Mouse (Mus musculus) gastrocnemius, postnatal 14 days (tissue): Measurements from ENCODE around the gene Rbpms2. TPM values are rescaled to one million over a fixed set of nuclear protein-coding genes. Genes with fewer than 3 reads are reported as not detected.
"Not testable (repeated sequence)": the region's sequence is repeated elsewhere in the genome, so short reads cannot be mapped to it uniquely, and the experiment has no call there.

Experiments used
- DNase-seq: peaks from one replicate; pipeline ENCODE4 v3.0.0; 2021; ENCODE audit warnings: mixed read lengths
- intact Hi-C: fragments of 180-260 bp; cut with DNase I; formaldehyde crosslinking; loops from one replicate; pipeline ENCODE4 v1.15.1; 2025; ENCODE audit warnings: low total_unique reads
- total RNA-seq, 2 experiments: library from RNA; stranded (reverse); gene quantifications; 2 replicates each; pipeline ENCODE4 v1.2.3; 2021

The Rbpms2 gene
- total RNA-seq, 2 experiments from 2014 or later, result 2.2 to 2.6 TPM

DNA sequence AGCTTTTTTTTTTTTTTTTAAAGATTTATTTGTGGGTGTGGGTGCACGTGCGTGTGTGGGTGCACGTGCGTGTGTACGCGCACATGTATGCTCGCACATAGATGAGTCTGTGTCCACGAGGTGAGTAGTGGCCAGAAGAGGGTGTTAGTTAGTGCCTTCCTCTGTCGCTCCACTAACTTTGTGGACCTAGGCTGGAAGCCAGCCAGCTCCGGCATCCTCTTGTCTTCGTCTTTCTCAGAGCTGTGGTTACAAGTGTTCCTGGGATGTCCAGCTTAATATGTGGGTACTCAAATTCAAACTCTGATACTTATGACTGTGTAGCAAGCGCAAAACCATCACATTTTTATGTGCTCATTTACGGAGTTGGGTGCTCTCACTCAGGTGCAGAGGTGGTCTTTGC, 19.3 kb downstream of the Rbpms2 start:
- intact Hi-C loops, result no loop called here

GRCm38 (mm10) chr9:65649997-65650396, 20.5 kb downstream of the Rbpms2 start:
- DNase-seq, result no peak
- intact Hi-C loops, result no loop called here

More for the DNA sequence above, 19.3 kb downstream of the Rbpms2 start:
- no peak for DNase-seq

DNA sequence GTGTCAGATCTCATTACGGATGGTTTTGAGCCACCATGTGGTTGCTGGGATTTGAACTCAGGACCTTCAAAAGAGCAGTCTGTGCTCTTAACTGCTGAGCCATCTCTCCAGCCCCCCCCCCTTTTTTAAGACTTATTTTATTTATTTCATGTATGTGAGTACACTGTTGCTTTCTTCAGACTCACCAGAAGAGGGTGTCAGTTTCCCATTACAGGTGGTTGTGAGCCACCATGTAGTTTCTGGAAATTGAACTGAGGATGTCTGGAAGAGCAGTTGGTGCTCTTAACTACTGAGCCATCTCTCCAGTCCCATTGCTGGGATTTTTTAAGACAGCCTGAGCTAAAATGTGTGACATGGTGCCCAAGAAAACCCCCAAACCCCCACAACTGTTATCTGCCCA, 22.5 kb downstream of the Rbpms2 start:
- DNase-seq, intact Hi-C loops: not testable (repeated sequence)

DNA sequence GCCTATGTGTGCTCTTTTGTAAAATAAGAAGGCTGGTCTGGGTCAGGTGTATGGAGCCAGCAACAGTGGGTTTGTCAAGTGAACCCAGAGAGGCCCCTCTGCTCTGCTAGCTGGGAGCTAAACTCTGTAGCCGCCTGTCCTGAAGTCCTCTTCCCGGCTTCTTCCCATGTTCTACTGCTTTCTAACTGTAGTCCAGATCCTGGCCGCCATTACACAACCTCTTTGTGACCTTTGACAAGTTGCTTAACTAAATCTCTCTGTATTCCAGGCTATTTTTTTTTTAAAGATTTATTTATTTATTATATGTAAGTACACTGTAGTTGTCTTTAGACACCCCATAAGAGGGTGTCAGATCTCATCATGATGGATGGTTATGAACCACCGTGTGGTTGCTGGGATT, 24.3 kb downstream of the Rbpms2 start:
- intact Hi-C loops, result no loop called here
- no peak for DNase-seq

GRCm38 (mm10) chr9:65654700-65655237, 25.3 kb downstream of the Rbpms2 start:
- DNase-seq, result no peak
- intact Hi-C loops, result no loop called here

DNA sequence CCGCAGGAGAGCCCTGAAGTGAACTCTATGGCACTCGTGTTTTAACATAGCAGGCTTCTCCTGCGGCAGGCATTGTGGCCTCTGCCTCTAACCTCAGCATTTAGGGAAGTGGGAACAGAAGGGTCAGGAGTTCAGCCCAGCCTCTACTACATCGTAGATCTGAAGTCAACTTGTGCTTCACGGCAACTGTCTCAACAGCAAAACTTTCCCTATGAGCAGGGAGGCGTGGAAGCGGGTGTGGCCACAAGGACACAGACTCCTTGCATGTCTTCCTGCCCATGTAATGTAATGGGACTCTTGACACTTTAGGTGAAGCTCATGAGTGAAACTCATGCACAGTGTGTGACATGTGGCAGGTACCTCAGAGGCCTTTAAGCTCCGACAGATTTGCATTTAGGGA, 26.1 kb downstream of the Rbpms2 start:
- no peak for DNase-seq
- intact Hi-C loops, result no loop called here

GRCm38 (mm10) chr9:65657218-65657617, 27.8 kb downstream of the Rbpms2 start:
- no peak for DNase-seq
- intact Hi-C loops, result no loop called here

- no peak for DNase-seq
Observed at GRCm38 (mm10) chr9:65661029-65661428, 31.6 kb downstream of the Rbpms2 start.

GRCm38 (mm10) chr9:65661493-65661892, 32.0 kb downstream of the Rbpms2 start:
- DNase-seq, result no peak
- intact Hi-C loops, result loop anchor here (2.0 kb wide), 1 partner anchor 57 kb away; no protein-coding TSS in a partner anchor

More at GRCm38 (mm10) chr9:65661029-65661428, 31.6 kb downstream of the Rbpms2 start:
- intact Hi-C loops, result loop anchor here (2.0 kb wide), 1 partner anchor 56 kb away; no protein-coding TSS in a partner anchor

GRCm38 (mm10) chr9:65664163-65664562, 34.7 kb downstream of the Rbpms2 start:
- peak; percentile 45 for DNase-seq
- intact Hi-C loops, result no loop called here

DNA sequence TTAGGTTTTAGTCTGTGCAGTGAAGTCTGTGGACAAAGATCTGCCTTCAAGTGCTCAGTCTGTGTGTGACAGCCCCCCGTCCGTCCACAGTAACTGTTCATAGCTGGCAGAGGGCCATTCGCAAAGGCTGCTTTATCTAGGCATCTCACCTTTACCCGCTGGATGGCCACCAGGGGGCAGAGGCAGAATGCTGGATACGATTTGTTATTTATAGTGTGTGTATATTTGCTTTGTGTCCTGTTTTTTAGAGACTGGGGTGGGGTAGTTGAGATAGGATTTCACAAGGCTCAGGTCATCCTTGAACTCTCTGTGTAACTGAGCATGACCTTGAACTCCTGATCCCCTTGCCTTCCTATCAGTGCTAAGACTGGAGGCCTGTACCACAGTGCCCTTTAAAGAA, 36.6 kb downstream of the Rbpms2 start:
- peak; percentile 66 for DNase-seq
- intact Hi-C loops, result no loop called here

- no peak for DNase-seq
- intact Hi-C loops, result no loop called here
Observed at GRCm38 (mm10) chr9:65667701-65668100, 38.3 kb downstream of the Rbpms2 start, which contains the start of gene Oaz2. TSS of gene Oaz2 (plus strand) at chr9:65668001.

- intact Hi-C loops, result no loop called here
- DNase-seq, result peak; percentile 54
Observed at GRCm38 (mm10) chr9:65671431-65671931, 42.0 kb downstream of the Rbpms2 start.

GRCm38 (mm10) chr9:65672996-65673395, 43.5 kb downstream of the Rbpms2 start:
- intact Hi-C loops, result no loop called here

GRCm38 (mm10) chr9:65675461-65676357, 46.3 kb downstream of the Rbpms2 start:
- DNase-seq, result no peak
- intact Hi-C loops, result no loop called here

More at GRCm38 (mm10) chr9:65672996-65673395, 43.5 kb downstream of the Rbpms2 start:
- no peak for DNase-seq

- DNase-seq, result peak; percentile 99
- intact Hi-C loops, result no loop called here
Observed at GRCm38 (mm10) chr9:65676358-65677118, 47.1 kb downstream of the Rbpms2 start.

DNA sequence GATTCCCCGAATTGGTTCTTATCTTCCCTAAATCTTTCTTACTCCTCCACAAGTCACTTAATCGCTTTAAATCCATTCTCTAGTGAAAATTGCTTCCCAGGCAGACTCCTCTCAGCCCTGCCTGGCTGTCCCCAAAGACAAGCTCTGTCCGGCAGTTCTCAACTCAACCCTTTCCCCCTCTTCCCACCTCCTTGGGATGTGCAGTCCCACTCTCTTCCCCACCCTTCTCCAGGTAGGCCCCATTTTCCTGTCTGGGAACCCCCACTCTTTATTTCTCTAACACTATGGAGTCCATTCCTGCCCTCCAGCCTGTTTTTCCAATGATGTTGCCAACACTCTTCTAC, 47.6 kb downstream of the Rbpms2 start:
- DNase-seq, result no peak
- intact Hi-C loops, result no loop called here

GRCm38 (mm10) chr9:65679181-65679761, 49.8 kb downstream of the Rbpms2 start:
- peak; percentile 70 for DNase-seq
- intact Hi-C loops, result no loop called here

- no peak for DNase-seq
- intact Hi-C loops, result no loop called here
Observed at GRCm38 (mm10) chr9:65680938-65681633, 51.6 kb downstream of the Rbpms2 start.
